Mouse (Mus musculus) forebrain, embryonic 16.5 days (tissue): ENCODE measurements at regions not wholly inside any gene's neighbourhood (a gene's known extent, or its start where the extent isn't known, plus 50 kb on each side); places are given as distances from the start of the nearest gene placed in this dataset.

ENCODE experiments used
- ATAC-seq: fragments of 200-750 bp; cut with Nextera tagmentation; 2 replicates; pipeline ENCODE4 v1.8.0; 2017; ENCODE audit warnings: mild to moderate bottlenecking, moderate library complexity
- H3K27ac ChIP-seq: fragments of 300-500 bp; sonication (generic); 2 replicates; pipeline ENCODE4 v1.5.1; 2014; ENCODE audit warnings: low read length, control low read depth
- H3K27me3 ChIP-seq: fragments of 300-500 bp; sonication (generic); replicated peaks from 2 replicates; pipeline ENCODE4 v1.6.1; 2014; ENCODE audit warnings: low read length; ENCODE audit not compliant: control insufficient read depth, insufficient read depth
- H3K36me3 ChIP-seq: fragments of 300-500 bp; sonication (generic); 2 replicates; pipeline ENCODE4 v1.6.1; 2014; ENCODE audit not compliant: control insufficient read depth, insufficient read depth
- H3K4me1 ChIP-seq: fragments of 300-500 bp; sonication (generic); replicated peaks from 2 replicates; pipeline ENCODE4 v1.6.1; 2014; ENCODE audit warnings: low read length; ENCODE audit not compliant: control insufficient read depth, insufficient read depth
- H3K4me2 ChIP-seq: fragments of 300-500 bp; sonication (generic); 2 replicates; pipeline ENCODE4 v1.6.1; 2014; ENCODE audit warnings: mild to moderate bottlenecking, low read length, control low read depth
- H3K4me3 ChIP-seq: fragments of 300-500 bp; sonication (generic); replicated peaks from 2 replicates; pipeline ENCODE4 v1.5.1; 2014; ENCODE audit warnings: mild to moderate bottlenecking, low read length, control low read depth
- H3K9ac ChIP-seq: fragments of 300-500 bp; sonication (generic); replicated peaks from 2 replicates; pipeline ENCODE4 v1.6.1; 2014; ENCODE audit warnings: low read depth, low read length, control low read depth
- H3K9me3 ChIP-seq: fragments of 300-500 bp; sonication (generic); 2 replicates; pipeline ENCODE4 v1.6.1; 2016; ENCODE audit warnings: low read length; ENCODE audit not compliant: control insufficient read depth
- WGBS: fragments of 180-500 bp; shearing (Covaris S2); extraction: QIAGEN DNeasy Blood & Tissue Kit; methylation state at CpG from one replicate; pipeline ENCODE4 v1.1.7; 2014; 5-methylcytosine and 5-hydroxymethylcytosine counted together

DNA sequence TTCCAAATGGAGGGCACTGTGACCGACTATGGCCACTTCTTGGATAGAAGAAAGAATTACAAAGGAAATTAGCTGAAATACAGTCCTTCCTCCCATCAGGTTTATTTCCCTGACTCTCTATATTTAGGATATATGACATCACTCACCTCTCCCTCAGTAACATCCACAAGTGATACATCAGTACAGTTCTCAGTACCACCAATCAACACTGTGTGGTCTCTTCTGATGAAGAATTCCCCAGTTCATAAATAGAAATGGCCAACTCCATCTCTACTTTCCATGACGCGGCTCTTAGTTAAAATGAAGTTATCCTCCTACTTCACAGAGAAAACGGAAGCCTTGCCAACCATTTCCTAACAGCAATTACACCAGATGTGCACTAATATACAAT lies 208.3 kb upstream of the Dio2 start:
- Histone ChIP-seq H3K27me3 (no peaks in the 10 kb centered on the region), H3K4me1 (no peaks in the 10 kb centered on the region), H3K4me2 (no peak overlapping the region), H3K27ac (no peak overlapping the region), H3K9ac (no peak overlapping the region), H3K9me3 (no peaks in the 10 kb centered on the region), H3K36me3 (no peaks in the 10 kb centered on the region), H3K4me3 (no peak overlapping the region)
- ATAC-seq = no peak
- 92% methylated on average over 4 of the region's 4 CpGs for WGBS

DNA sequence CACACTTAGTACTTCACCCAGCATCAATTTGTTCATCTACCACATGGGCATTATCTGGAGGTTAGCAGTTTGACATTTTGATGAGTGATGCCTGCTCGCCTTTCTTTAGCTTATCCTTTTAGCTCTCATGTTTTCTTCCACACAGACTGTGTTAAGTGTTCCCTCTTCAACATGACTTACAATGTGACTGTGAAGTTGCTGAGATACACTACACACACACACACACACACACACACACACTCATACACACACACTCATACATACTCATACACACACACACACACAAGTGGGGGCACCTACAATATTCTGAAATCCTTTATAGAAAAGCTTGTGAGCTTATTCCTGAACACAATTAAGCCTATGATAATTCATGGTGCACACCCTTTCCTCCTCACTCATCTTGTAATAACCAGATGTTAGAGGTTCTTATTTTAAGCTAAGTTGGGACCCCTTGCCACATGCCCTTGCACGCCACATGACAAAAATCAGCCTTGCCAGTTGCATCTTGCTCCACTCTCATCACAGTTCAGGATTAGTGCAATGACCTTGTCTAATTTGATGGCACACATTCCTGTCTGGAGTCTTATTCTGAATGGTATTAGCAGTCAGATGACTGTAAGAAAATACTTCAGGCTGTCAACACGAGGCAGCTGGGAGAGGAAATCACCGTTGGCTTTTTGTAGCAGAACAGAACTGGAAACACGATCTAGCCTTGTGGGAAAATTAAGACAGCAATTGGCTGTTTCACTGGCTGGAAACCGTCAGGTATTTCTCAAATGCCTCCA lies 207.7 kb upstream of the Dio2 start:
- Histone ChIP-seq H3K27ac (no peak overlapping the region), H3K4me1 (no peaks in the 10 kb centered on the region), H3K27me3 (no peaks in the 10 kb centered on the region), H3K36me3 (no peaks in the 10 kb centered on the region), H3K4me3 (no peak overlapping the region), H3K4me2 (no peak overlapping the region), H3K9ac (no peak overlapping the region), H3K9me3 (no peaks in the 10 kb centered on the region)
- ATAC-seq = no peak
- WGBS = 59% methylated on average over 6 of the region's 6 CpGs

DNA sequence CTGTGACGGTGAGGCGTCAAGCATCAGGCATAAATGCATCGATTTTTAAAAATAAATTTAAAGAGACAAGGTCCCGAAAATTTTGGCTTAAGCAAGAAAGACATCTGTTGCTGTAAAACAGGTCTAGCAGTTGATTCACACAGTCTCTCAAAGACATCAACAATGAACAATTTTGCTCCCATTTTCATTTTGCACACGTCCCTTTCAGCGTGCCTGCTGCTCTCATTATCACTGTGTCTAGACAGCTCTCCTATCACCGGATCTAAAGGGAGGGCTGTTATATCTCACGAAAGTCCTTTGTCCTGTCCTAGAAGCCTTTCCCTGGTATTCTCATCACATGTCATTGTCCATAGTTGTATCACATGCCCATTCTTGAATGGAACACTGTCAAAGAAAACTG lies 194.4 kb upstream of the Dio2 start:
- Histone ChIP-seq H3K27me3 (no peaks in the 10 kb centered on the region), H3K4me1 (no peaks in the 10 kb centered on the region), H3K9ac (no peak overlapping the region), H3K36me3 (no peaks in the 10 kb centered on the region), H3K4me3 (no peak overlapping the region), H3K9me3 (no peaks in the 10 kb centered on the region), H3K27ac (no peak overlapping the region), H3K4me2 (no peak overlapping the region)
- peak; percentile 72; the same call in 1 of the 2 replicates for ATAC-seq
- WGBS = 76% methylated on average over 8 of the region's 8 CpGs

DNA sequence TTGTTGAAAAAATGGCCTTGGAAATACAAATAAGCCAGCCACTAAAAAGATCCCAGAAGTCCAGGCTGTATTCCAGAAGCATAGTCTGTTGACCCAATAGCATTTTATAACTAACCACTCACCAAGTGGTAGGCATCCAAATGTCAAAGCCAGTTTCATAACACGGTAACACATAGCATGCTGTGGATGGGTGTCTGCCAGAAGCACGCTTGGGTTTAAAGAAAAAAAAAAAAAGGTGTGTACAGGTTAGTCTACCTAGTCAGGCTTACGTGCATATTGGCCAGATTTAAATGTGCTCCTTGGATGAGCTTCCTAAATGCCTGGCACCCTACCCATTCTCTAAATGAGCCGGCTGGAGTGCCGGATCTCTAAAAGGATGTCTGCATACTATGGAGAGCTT lies 194.0 kb upstream of the Dio2 start:
- ATAC-seq = 0 out of 2 replicates have a peak, but pooled peaks have one; percentile 49
- H3K4me2 ChIP-seq = no peak overlapping the region
- WGBS = 69% methylated on average over 5 of the region's 5 CpGs
- H3K36me3 ChIP-seq = no peaks in the 10 kb centered on the region
- H3K27me3 ChIP-seq = no peaks in the 10 kb centered on the region
- H3K27ac ChIP-seq = no peak overlapping the region
- H3K4me3 ChIP-seq = no peak overlapping the region
- no peaks in the 10 kb centered on the region for H3K4me1 ChIP-seq
- H3K9me3 ChIP-seq = no peaks in the 10 kb centered on the region
- no peak overlapping the region for H3K9ac ChIP-seq

GRCm38 (mm10) chr12:90930091-90930715 lies 192.0 kb upstream of the Dio2 start:
- H3K9ac ChIP-seq = no peak overlapping the region
- H3K9me3 ChIP-seq = no peaks in the 10 kb centered on the region
- no peak overlapping the region for H3K27ac ChIP-seq
- H3K4me3 ChIP-seq = no peak overlapping the region
- no peaks in the 10 kb centered on the region for H3K4me1 ChIP-seq
- ATAC-seq = no peak
- no peaks in the 10 kb centered on the region for H3K36me3 ChIP-seq
- H3K27me3 ChIP-seq = no peaks in the 10 kb centered on the region
- WGBS = 79% methylated on average over 6 of the region's 6 CpGs
- no peak overlapping the region for H3K4me2 ChIP-seq

DNA sequence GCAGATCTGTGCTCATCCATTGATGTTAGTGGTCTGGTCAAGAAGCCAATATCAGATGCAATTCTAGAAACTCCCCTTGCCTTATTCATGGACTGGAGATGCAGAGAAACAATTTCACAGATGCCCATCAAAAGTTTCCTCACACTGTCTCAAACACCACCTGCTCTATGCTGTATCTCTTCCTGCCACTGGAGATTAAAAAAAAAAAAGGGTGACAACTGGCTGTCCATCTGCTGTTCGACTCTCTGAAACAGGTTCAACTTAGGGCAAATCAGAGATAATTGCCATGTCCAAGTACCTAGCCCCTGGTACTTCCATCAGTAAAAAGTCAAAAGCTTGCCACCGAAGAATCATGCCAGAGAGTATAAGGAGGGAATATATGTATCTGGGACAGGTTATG lies 185.4 kb upstream of the Dio2 start:
- no peaks in the 10 kb centered on the region for H3K9me3 ChIP-seq
- 92% methylated on average over 2 of the region's 2 CpGs for WGBS
- no peaks in the 10 kb centered on the region for H3K36me3 ChIP-seq
- H3K4me1 ChIP-seq = no peaks in the 10 kb centered on the region
- no peak overlapping the region for H3K4me2 ChIP-seq
- no peak overlapping the region for H3K9ac ChIP-seq
- H3K4me3 ChIP-seq = no peak overlapping the region
- no peaks in the 10 kb centered on the region for H3K27me3 ChIP-seq
- no peak for ATAC-seq
- no peak overlapping the region for H3K27ac ChIP-seq

GRCm38 (mm10) chr12:90923148-90923547 lies 184.9 kb upstream of the Dio2 start:
- Histone ChIP-seq H3K4me2 (no peak overlapping the region), H3K27ac (no peak overlapping the region), H3K4me3 (no peak overlapping the region), H3K36me3 (no peaks in the 10 kb centered on the region), H3K4me1 (no peaks in the 10 kb centered on the region), H3K27me3 (no peaks in the 10 kb centered on the region), H3K9ac (no peak overlapping the region), H3K9me3 (no peaks in the 10 kb centered on the region)
- WGBS = 94% methylated on average over 3 of the region's 3 CpGs
- ATAC-seq = no peak

DNA sequence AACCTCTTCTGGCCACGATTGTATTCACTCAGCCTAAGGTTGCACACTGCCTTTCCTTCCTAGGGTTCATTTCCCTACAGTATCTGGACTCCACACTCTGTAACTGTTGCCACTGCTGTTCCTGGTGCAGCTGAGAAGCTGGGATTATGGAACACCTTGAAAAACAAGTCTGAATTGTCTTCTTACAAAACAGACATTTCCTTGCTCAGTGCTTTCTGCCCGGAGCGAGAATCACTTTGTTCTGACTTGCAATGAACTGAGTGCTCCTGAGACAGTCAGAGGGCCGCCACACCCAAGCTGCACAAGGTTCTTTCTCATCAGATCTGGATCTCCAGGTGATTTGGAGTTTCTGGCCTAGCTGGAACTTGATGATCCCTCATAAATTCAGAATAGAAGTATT lies 183.0 kb upstream of the Dio2 start:
- H3K36me3 ChIP-seq = no peaks in the 10 kb centered on the region
- no peaks in the 10 kb centered on the region for H3K9me3 ChIP-seq
- H3K4me1 ChIP-seq = peaks cover 7% of the 10 kb centered on the region
- no peak overlapping the region for H3K4me2 ChIP-seq
- H3K9ac ChIP-seq = no peak overlapping the region
- no peaks in the 10 kb centered on the region for H3K27me3 ChIP-seq
- no peak for ATAC-seq
- no peak overlapping the region for H3K4me3 ChIP-seq
- H3K27ac ChIP-seq = no peak overlapping the region
- 89% methylated on average over 4 of the region's 4 CpGs for WGBS

DNA sequence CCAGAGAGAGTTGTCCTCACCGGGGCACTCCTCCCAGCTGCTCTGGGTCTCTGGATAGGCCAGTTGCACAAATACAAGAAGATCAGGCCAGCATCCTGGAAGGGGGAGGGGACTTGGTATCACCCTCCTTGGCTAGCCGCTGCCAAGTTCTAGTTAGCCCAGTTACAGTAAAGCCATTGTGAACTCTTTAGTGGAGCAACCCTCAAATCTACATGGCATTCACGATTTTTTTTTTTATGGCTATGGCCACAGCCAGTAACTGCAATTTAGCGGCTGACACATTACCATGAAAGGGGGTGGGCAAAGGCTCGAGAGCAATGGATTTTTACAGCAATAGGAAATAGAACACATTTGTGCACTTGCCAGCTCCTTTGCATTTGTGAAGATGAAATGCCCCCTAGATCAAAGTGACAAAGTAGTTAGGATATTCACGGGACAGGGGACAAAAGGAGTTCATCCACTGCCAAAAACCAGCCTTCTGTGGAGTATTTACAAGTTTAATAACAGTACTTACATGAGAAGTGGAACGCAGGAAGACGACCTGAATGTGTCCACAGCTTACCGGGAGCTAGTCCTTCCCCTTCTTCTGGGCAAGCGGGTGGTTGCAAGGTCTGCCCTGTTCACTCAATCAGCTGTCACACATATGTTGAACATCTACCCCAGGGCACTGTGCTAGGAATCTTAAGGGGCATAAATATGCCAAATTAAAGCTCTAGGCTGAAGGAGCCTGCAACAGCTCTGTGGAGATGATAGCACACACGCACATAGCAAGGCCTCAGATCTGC lies 177.9 kb upstream of the Dio2 start:
- Histone ChIP-seq H3K4me1 (peaks cover 9% of the 10 kb centered on the region), H3K9ac (no peak overlapping the region), H3K27ac (peak overlapping the region; percentile 37), H3K9me3 (no peaks in the 10 kb centered on the region), H3K27me3 (no peaks in the 10 kb centered on the region), H3K4me3 (no peak overlapping the region), H3K4me2 (no peak overlapping the region), H3K36me3 (no peaks in the 10 kb centered on the region)
- WGBS = 19% methylated on average over 11 of the region's 11 CpGs
- ATAC-seq = peak; percentile 95
